Mouse (Mus musculus) limb, embryonic 14.5 days (tissue): Measurements from ENCODE around the gene Osm. TPM values are rescaled to one million over a fixed set of nuclear protein-coding genes. Genes with fewer than 3 reads are reported as not detected.

ENCODE experiments used
- ATAC-seq: fragments of 200-750 bp; cut with Nextera tagmentation; 2 replicates; pipeline ENCODE4 v1.8.0; 2017; ENCODE audit warnings: low read depth, moderate number of reproducible peaks, moderate TSS enrichment; ENCODE audit not compliant: low FRiP score
- DNase-seq: peaks from one replicate; pipeline ENCODE4 v3.0.0-alpha.2; 2015; ENCODE audit warnings: low spot score
- H3K27ac ChIP-seq: fragments of 300-500 bp; sonication (generic); replicated peaks from 2 replicates; pipeline ENCODE4 v1.5.1; 2014; ENCODE audit warnings: low read depth, mild to moderate bottlenecking, low read length, moderate library complexity, mixed read lengths
- H3K27me3 ChIP-seq: fragments of 300-500 bp; sonication (generic); 2 replicates; pipeline ENCODE4 v1.6.1; 2014; ENCODE audit warnings: low read length, mixed read lengths; ENCODE audit not compliant: control insufficient read depth, insufficient read depth
- H3K36me3 ChIP-seq: fragments of 300-500 bp; sonication (generic); 2 replicates; pipeline ENCODE4 v1.6.1; 2014; ENCODE audit warnings: mild to moderate bottlenecking, low read length, moderate library complexity, mixed read lengths; ENCODE audit not compliant: control insufficient read depth, insufficient read depth
- H3K4me1 ChIP-seq: fragments of 300-500 bp; sonication (generic); 2 replicates; pipeline ENCODE4 v1.6.1; 2014; ENCODE audit warnings: antibody characterized with exemption, low read length, mixed read lengths; ENCODE audit not compliant: control insufficient read depth, insufficient read depth
- H3K4me2 ChIP-seq: fragments of 300-500 bp; sonication (generic); replicated peaks from 2 replicates; pipeline ENCODE4 v1.6.1; 2014; ENCODE audit warnings: low read depth, mild to moderate bottlenecking, low read length, moderate library complexity; ENCODE audit not compliant: severe bottlenecking
- H3K4me3 ChIP-seq: fragments of 300-500 bp; sonication (generic); replicated peaks from 2 replicates; pipeline ENCODE4 v1.5.1; 2014; ENCODE audit warnings: low read length
- H3K9ac ChIP-seq: fragments of 300-500 bp; sonication (generic); 2 replicates; pipeline ENCODE4 v1.6.1; 2014; ENCODE audit warnings: mild to moderate bottlenecking, low read depth, low read length, moderate library complexity; ENCODE audit not compliant: severe bottlenecking
- H3K9me3 ChIP-seq: fragments of 300-500 bp; sonication (generic); 2 replicates; pipeline ENCODE4 v1.6.1; 2016; ENCODE audit warnings: low read length; ENCODE audit not compliant: control insufficient read depth
- POLR2A ChIP-seq: fragments of 200-500 bp; IDR thresholded peaks from 2 replicates; pipeline ENCODE4 v1.8.0; 2012; ENCODE audit warnings: inconsistent platforms, mild to moderate bottlenecking, moderate library complexity, borderline replicate concordance; ENCODE audit not compliant: insufficient read depth, insufficient read length; ENCODE audit errors: extremely low read depth
- WGBS: fragments of 180-500 bp; shearing (Covaris S2); extraction: QIAGEN DNeasy Blood & Tissue Kit; methylation state at CpG from one replicate; pipeline ENCODE4 v1.1.7; 2014; 5-methylcytosine and 5-hydroxymethylcytosine counted together
- polyA plus RNA-seq, 2 experiments: library from polyadenylated mRNA; depleted of rRNA in 1 of 2; stranded (reverse) in 1 of 2; unstranded in 1 of 2; fragments of >200 nt; fragmentation: Nextera tagmentation in 1 of 2; extraction: Ambion mirVana in 1 of 2; gene quantifications; 2 replicates each; pipeline versions ENCODE4 v1.2.1 to v1.2.3; 2012 to 2014

Gene Osm
- polyA plus RNA-seq, 2 experiments = 0.18 to 0.26 TPM

DNA sequence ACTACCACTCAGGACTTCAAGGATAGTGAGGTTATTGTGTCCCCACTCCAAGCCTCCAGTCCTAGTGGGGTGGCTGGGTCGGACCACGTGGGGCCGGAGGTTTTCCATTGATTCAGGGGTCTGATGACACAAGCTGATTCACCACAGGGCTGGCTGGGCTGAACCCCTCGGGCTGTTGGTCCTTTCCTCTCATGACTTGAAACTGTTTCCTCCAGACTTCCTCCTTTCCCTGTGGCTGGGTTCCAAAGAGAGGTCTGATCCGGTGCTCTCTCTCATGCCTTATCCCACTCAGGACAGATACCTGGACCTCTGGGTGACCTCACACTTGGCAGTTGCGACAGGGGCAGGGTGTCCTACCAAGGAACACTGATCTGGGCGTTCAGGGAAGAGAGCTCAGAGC is 3.9 kb downstream of the Osm start:
- no peaks in the 10 kb centered on the region for H3K27me3 ChIP-seq
- WGBS = 82% methylated on average over 7 of the region's 7 CpGs
- no peaks in the 10 kb centered on the region for H3K36me3 ChIP-seq

GRCm38 (mm10) chr11:4241180-4241579 is 5.0 kb downstream of the Osm start:
- Histone ChIP-seq H3K4me1 (no peaks in the 10 kb centered on the region), H3K27me3 (no peaks in the 10 kb centered on the region), H3K4me2 (no peak overlapping the region), H3K4me3 (no peak overlapping the region), H3K9me3 (no peaks in the 10 kb centered on the region), H3K9ac (no peak overlapping the region), H3K36me3 (no peaks in the 10 kb centered on the region), H3K27ac (no peak overlapping the region)
- WGBS = 87% methylated on average over 4 of the region's 4 CpGs
- TF ChIP-seq POLR2A = no peak
- ATAC-seq (no peak), DNase-seq (no peak)

More for the DNA sequence above, 3.9 kb downstream of the Osm start:
- TF ChIP-seq POLR2A = no peak
- H3K4me3 ChIP-seq = no peak overlapping the region
- no peak for ATAC-seq
- H3K4me1 ChIP-seq = no peaks in the 10 kb centered on the region
- H3K9ac ChIP-seq = no peak overlapping the region
- H3K4me2 ChIP-seq = no peak overlapping the region
- DNase-seq = no peak
- H3K9me3 ChIP-seq = no peaks in the 10 kb centered on the region
- H3K27ac ChIP-seq = no peak overlapping the region

GRCm38 (mm10) chr11:4246126-4246525 is 9.9 kb downstream of the Osm start:
- Histone ChIP-seq H3K27ac (no peak overlapping the region), H3K4me1 (no peaks in the 10 kb centered on the region), H3K4me3 (no peak overlapping the region), H3K4me2 (no peak overlapping the region), H3K36me3 (no peaks in the 10 kb centered on the region), H3K9ac (no peak overlapping the region), H3K27me3 (no peaks in the 10 kb centered on the region), H3K9me3 (no peaks in the 10 kb centered on the region)
- 48% methylated on average over 6 of the region's 6 CpGs for WGBS
- DNase-seq = no peak
- no peak for ATAC-seq
- no peak for TF ChIP-seq POLR2A

- WGBS = 55% methylated on average over 4 of the region's 4 CpGs
- no peak for ATAC-seq
Observed at GRCm38 (mm10) chr11:4246623-4247022, 10.4 kb downstream of the Osm start.

DNA sequence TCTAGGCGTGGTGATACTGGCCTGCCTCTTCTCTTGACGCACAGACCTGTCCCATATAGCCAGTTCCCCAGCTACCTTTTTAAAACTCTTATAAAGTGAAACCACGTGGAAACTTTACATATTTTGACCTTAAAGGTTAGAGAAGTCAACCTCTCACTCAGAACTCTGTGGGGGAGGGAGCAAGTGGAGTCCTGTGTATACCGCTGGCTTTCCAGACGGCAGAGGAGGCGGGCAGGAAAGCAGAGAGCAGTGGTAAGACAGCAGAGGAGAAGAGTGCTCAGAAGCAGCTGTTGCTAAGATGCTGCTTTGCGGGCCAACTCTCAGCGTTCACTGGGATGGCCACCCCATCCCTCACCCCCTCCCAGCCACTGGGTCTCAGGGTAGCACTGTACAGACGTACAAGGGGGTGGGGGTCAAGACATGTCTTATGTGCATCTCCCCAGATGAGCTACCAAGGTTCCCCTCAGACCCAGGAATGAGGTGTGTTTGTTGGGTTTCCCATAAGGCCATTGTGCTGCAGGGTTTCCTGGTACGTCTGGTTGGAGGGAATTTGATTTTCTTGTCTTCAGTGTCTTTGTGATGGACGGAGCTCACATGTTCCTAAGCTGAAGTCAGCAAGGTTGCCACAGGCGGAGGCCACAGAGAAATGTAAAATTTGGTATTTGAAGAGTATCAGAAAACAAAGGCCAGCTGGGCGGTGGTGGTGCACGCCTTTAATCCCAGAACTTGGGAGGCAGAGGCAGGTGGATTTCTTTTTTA is 11.2 kb downstream of the Osm start:
- H3K4me3 ChIP-seq = no peak overlapping the region
- no peaks in the 10 kb centered on the region for H3K4me1 ChIP-seq
- TF ChIP-seq POLR2A = no peak
- no peak overlapping the region for H3K4me2 ChIP-seq
- no peak overlapping the region for H3K27ac ChIP-seq
- no peak overlapping the region for H3K9ac ChIP-seq
- no peaks in the 10 kb centered on the region for H3K9me3 ChIP-seq
- no peaks in the 10 kb centered on the region for H3K27me3 ChIP-seq
- 71% methylated on average over 14 of the region's 14 CpGs for WGBS
- no peaks in the 10 kb centered on the region for H3K36me3 ChIP-seq
- no peak for ATAC-seq
- no peak for DNase-seq

More at GRCm38 (mm10) chr11:4246623-4247022, 10.4 kb downstream of the Osm start:
- H3K36me3 ChIP-seq = no peaks in the 10 kb centered on the region
- H3K27me3 ChIP-seq = no peaks in the 10 kb centered on the region
- no peak overlapping the region for H3K4me2 ChIP-seq
- H3K4me1 ChIP-seq = no peaks in the 10 kb centered on the region
- DNase-seq = no peak
- no peak for TF ChIP-seq POLR2A
- no peak overlapping the region for H3K9ac ChIP-seq
- no peak overlapping the region for H3K27ac ChIP-seq
- no peak overlapping the region for H3K4me3 ChIP-seq
- H3K9me3 ChIP-seq = no peaks in the 10 kb centered on the region
